Mouse (Mus musculus): Measurements from ENCODE around the gene Trim8.

DNA sequence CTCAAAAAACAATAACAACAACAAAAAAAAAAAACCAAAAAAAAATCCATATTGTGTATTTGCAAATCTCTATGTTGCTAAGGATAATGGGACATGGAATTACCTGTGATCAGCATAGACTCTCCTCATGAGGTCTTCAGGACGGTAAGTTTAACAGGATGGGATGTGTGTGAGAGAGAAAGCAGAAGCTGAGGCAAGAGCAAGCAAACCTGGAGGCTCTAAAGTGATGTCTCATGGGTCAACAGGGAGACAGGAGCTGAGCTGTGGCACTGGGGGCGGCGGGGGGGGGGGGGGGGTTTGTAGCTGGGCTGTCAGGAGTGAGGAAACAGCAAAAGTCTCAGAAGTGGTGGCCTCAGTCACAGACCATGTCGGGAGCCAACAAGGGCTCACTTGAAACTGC is 51.0 kb downstream of the Trim8 start:
- TF ChIP-seq CTCF (IDR thresholded peaks at IDR 0.05; ENCODE audit: low read depth) (no peak), EP300 (IDR thresholded peaks at IDR 0.05; ENCODE audit: low read depth) (no peak)
